Mouse (Mus musculus) spleen, adult 12 weeks (tissue): ENCODE measurements around the gene Gm3138.
"Not testable (repeated sequence)": the region's sequence is repeated elsewhere in the genome, so short reads cannot be mapped to it uniquely, and the experiment has no call there.

Experiments
- DNase-seq: peaks from one replicate; pipeline ENCODE4 v3.0.0; 2022; ENCODE audit warnings: low spot score

The Gm3138 gene

DNA sequence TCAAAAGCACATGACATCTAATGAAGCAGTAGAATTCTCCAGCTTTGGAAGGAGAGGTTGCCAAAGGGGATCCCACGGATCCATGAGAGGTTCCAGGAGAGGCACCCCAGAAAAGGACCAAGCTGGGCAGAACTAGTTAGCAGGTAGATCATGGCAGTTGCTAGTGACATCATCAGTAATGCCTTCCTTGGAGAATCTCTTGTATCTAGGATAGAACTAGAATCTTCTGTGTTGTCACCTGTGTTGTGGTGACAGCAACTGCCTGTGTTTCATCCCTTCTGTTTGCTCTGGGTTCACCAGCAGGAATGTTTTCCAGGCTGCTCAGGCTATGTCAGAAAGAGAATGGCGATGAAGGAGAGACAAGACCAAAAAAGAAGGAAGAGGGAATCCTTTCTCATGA lies at the start of gene Gm3138:
TSS of gene Gm3138 (plus strand) at position 301 of the 400 bp plus-strand sequence.
- DNase-seq, result not testable (repeated sequence)

DNA sequence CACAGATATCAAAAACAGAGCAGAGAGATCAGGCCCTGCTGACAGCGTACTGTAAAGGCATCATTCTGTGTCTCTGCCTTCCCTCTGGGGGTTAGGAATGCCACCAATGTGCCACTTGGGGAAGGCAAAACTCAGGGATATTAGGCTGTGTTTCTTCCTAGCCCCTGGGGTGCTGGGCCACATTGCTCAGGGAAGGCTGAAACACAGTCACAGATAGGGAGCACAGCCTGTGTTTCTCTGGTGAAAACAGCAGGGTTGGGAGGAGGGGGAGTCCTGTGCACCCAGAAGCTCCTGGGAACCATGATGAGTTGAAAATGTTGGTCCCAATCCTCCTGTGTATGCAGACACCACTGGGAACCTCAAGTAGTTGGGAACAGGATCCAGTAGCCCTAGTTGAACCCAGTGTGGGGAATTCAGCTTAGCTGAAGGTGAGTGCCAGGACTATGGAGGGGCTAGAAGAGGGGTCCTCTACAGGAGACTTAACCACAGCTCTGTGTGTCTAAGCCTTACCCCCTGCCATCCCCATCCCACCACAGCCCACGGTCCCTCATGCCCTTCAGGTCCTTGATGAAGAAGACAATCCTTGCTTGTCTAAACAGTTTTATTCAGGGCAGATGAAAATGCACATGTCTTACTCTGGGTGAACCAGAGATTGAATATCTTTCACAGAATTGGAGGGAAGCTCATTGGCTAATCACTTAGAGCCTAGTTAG lies 20.0 kb downstream of the Gm3138 start:
- DNase-seq, result not testable (repeated sequence)

DNA sequence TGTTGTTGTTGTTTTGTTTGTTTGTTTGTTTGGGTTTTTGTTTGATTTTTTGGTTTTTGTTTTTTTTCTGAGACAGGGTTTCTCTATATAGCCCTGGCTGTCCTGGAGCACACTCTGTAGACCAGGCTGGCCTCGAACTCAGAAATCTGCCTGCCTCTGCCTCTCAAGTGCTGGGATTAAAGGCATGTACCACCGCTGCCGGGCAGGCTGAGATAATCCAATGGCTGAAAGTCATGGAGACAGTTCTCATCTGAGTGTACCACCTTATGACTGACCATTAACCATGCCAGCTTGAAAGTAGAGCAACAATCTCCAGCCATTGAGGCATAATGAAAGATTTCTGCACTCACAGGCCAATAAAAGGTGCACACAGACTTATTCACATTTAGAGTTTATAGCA lies 30.4 kb downstream of the Gm3138 start:
- DNase-seq, result not testable (repeated sequence)
